Mouse (Mus musculus) embryonic facial prominence, embryonic 12.5 days (tissue): ENCODE data around the gene Vmn2r98. TPM values are rescaled to one million over a fixed set of nuclear protein-coding genes. Genes with fewer than 3 reads are reported as not detected.
"Not testable (repeated sequence)": the region's sequence is repeated elsewhere in the genome, so short reads cannot be mapped to it uniquely, and the experiment has no call there.

Source experiments
- ATAC-seq: fragments of 200-750 bp; cut with Nextera tagmentation; 2 replicates; pipeline ENCODE4 v1.8.0; 2017; ENCODE audit not compliant: insufficient number of reproducible peaks, insufficient read depth, low FRiP score, low TSS enrichment
- H3K27ac ChIP-seq: fragments of 300-500 bp; sonication (generic); 2 replicates; pipeline ENCODE4 v1.5.1; 2016; ENCODE audit warnings: mild to moderate bottlenecking
- H3K27me3 ChIP-seq: fragments of 300-500 bp; sonication (generic); 2 replicates; pipeline ENCODE4 v1.6.1; 2016; ENCODE audit warnings: mild to moderate bottlenecking, moderate library complexity
- H3K36me3 ChIP-seq: fragments of 300-500 bp; sonication (generic); 2 replicates; pipeline ENCODE4 v1.6.1; 2016; ENCODE audit warnings: mild to moderate bottlenecking
- H3K4me1 ChIP-seq: fragments of 300-500 bp; sonication (generic); 2 replicates; pipeline ENCODE4 v1.6.1; 2016
- H3K4me2 ChIP-seq: fragments of 300-500 bp; sonication (generic); replicated peaks from 2 replicates; pipeline ENCODE4 v1.6.1; 2016; ENCODE audit warnings: mild to moderate bottlenecking, moderate library complexity
- H3K4me3 ChIP-seq: fragments of 300-500 bp; sonication (generic); 2 replicates; pipeline ENCODE4 v1.5.1; 2016; ENCODE audit warnings: mild to moderate bottlenecking
- H3K9ac ChIP-seq: fragments of 300-500 bp; sonication (generic); 2 replicates; pipeline ENCODE4 v1.6.1; 2016; ENCODE audit warnings: mild to moderate bottlenecking, moderate library complexity
- H3K9me3 ChIP-seq: fragments of 300-500 bp; sonication (generic); 2 replicates; pipeline ENCODE4 v1.6.1; 2016; ENCODE audit warnings: mild to moderate bottlenecking, moderate library complexity
- WGBS: fragments of 180-500 bp; shearing (Covaris S2); methylation state at CpG from one replicate; pipeline ENCODE4 v1.1.7; 2016; 5-methylcytosine and 5-hydroxymethylcytosine counted together
- polyA plus RNA-seq: library from polyadenylated mRNA; unstranded; fragments of >200 nt; fragmentation: Nextera tagmentation; extraction: Ambion mirVana; gene quantifications from 2 replicates; pipeline ENCODE4 v1.2.1, GENCODE M21; 2016

Gene Vmn2r98
- not detected in 2 replicates for polyA plus RNA-seq

DNA sequence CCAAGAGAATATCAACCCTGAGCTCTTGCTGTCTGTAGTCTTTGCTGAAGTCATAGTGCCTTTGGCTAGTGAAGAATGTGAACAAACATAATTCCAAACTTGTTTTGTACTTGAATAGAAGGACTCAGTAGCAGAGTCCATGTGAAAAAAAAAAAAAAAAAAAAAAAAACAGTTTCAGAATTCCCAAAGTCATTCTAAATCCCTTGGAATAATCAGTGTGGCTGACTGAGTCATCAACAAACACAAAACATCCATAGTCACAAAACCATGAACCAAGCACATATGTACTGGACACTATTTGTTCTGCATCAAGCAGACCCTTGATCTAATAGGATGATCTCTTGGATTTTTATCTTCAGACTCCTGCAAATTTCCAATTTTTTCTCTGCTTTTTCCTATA lies at the start of gene Vmn2r98:
Gene Vmn2r98 (plus strand): TSS at position 301 of the 400 bp plus-strand sequence.
- H3K9me3 ChIP-seq, H3K27me3 ChIP-seq, H3K36me3 ChIP-seq, H3K9ac ChIP-seq, H3K4me2 ChIP-seq, H3K27ac ChIP-seq, H3K4me3 ChIP-seq, H3K4me1 ChIP-seq, ATAC-seq: not testable (repeated sequence)

DNA sequence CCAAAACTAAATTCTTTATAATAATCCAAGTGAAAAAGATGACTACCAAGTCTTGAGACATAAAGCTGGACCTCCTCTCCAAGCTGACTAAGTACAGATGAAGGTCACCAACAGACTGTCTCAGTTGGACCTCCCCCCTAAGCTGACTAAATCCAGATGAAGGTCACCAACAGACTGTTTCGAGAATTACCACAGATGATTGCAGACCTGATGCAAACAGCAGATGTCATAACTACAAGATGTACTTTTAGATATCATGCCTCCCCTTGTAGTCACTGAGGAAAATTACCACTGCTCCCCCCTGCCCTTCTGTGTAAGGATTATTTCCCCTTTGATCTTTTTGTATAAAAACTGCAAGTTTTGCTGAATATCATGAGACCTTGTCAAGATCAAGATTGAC lies 21.8 kb upstream of the Vmn2r98 start:
- not testable (repeated sequence) for H3K9ac ChIP-seq, H3K4me2 ChIP-seq, H3K4me1 ChIP-seq, H3K27ac ChIP-seq, H3K36me3 ChIP-seq, H3K27me3 ChIP-seq, ATAC-seq, H3K4me3 ChIP-seq, H3K9me3 ChIP-seq
- WGBS: 74% methylated on average over 1 of the region's 1 CpGs

DNA sequence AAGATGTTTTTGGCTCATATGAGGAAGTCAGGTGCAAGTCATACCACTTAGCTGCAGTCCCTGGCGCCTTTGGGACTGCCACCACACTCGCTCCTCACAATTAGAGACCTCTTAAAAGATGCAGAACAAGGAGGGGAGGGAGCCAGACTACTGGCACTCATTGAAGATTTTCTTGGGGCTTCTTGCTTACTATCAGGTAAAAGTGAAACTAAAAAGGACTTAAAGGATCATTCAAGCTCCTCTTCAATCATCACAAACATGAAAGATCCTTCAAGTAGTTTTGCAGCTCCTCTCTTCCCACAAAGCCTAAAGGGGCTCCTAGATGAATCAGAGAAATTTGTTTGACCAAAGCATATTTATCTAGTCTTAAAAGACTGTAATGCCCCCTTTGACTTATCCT lies 21.3 kb upstream of the Vmn2r98 start:
- Histone ChIP-seq H3K9ac (no peak overlapping the region), H3K36me3 (no peaks in the 10 kb centered on the region), H3K4me3 (no peak overlapping the region), H3K27ac (no peak overlapping the region), H3K9me3 (peaks cover 9% of the 10 kb centered on the region; the same call in 1 of the 2 replicates), H3K27me3 (no peaks in the 10 kb centered on the region), H3K4me1 (no peaks in the 10 kb centered on the region), H3K4me2 (no peak overlapping the region)
- WGBS: 72% methylated on average over 2 of the region's 2 CpGs
- ATAC-seq: no peak

DNA sequence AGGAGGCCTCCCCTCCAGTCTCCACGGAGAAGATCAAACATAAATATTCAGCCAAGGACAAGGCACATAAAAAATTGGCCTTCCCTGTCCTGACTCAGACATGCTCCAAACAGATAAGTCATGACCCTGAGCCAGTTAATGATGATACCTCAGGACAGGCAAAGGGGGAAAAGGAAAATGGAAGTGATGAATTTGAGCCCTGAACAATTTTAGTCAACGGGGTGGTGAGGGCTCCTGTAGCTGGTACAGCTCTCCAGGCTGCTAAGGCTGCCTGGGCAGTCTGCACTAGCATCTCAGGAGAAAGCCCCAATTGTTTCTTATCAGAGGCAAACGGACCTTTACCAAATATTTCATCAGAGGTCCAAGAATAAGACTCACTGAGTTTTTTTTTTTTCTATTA lies 20.5 kb upstream of the Vmn2r98 start:
- Histone ChIP-seq H3K4me2 (no peak overlapping the region), H3K4me1 (no peaks in the 10 kb centered on the region), H3K27me3 (no peaks in the 10 kb centered on the region), H3K9me3 (peaks cover 11% of the 10 kb centered on the region; the same call in 1 of the 2 replicates), H3K27ac (no peak overlapping the region), H3K36me3 (no peaks in the 10 kb centered on the region), H3K9ac (no peak overlapping the region), H3K4me3 (no peak overlapping the region)
- 63% methylated on average over 3 of the region's 3 CpGs for WGBS
- ATAC-seq: no peak

Other genes starting within 250 kb of the Vmn2r98 start
- not detected in 2 replicates for gene Vmn2r97, start 139.2 kb upstream of the Vmn2r98 start, polyA plus RNA-seq